Mouse (Mus musculus) gastrocnemius, postnatal 36 days (tissue): ENCODE data around the gene Uchl5. TPM values are rescaled to one million over a fixed set of nuclear protein-coding genes. Genes with fewer than 3 reads are reported as not detected.
A peak's percentile ranks its signal among the peaks of the same experiment; 100 is the strongest.

Source experiments
- DNase-seq, 2 experiments: peaks; one replicate each; pipeline ENCODE4 v3.0.0; 2022
- intact Hi-C: fragments of 180-260 bp; cut with DNase I; formaldehyde crosslinking; loops from one replicate; pipeline ENCODE4 v1.15.1; 2025
- total RNA-seq, 2 experiments: library from RNA; stranded (reverse); gene quantifications; 2 replicates each; pipeline ENCODE4 v1.2.3; 2021

Uchl5 gene
- total RNA-seq, 2 experiments from 2014 or later, result 24.8 to 25.1 TPM

- intact Hi-C loops, result loop anchor here (10.0 kb wide), 1 partner anchor 73 kb away; the partner anchor contains the start of gene Cdc73
- DNase-seq, result no peak
Observed at GRCm38 (mm10) chr1:143777558-143778218, 616 bp downstream of the Uchl5 start.

- no peak for DNase-seq
- intact Hi-C loops, result no loop called here
Observed at GRCm38 (mm10) chr1:143788584-143789227, 11.6 kb downstream of the Uchl5 start.

- intact Hi-C loops, result loop anchor here (10.0 kb wide), 2 partner anchors 391 to 571 kb away; no protein-coding TSS in a partner anchor
Observed at GRCm38 (mm10) chr1:143803537-143803936, 26.5 kb downstream of the Uchl5 start.

GRCm38 (mm10) chr1:143809062-143809461, 32.0 kb downstream of the Uchl5 start:
- DNase-seq, result no peak
- intact Hi-C loops, result loop anchor here (10.0 kb wide), 2 partner anchors 386 to 566 kb away; no protein-coding TSS in a partner anchor

More at GRCm38 (mm10) chr1:143803537-143803936, 26.5 kb downstream of the Uchl5 start:
- no peak for DNase-seq

- peak; percentile 59 to 75 for DNase-seq
- intact Hi-C loops, result loop anchor here (2.0 kb wide), 1 partner anchor 193 kb away; no protein-coding TSS in a partner anchor
Observed at GRCm38 (mm10) chr1:143813676-143814360, 36.7 kb downstream of the Uchl5 start.

GRCm38 (mm10) chr1:143820096-143820877, 43.2 kb downstream of the Uchl5 start:
- intact Hi-C loops, result no loop called here

GRCm38 (mm10) chr1:143822677-143823076, 45.6 kb downstream of the Uchl5 start:
- intact Hi-C loops, result no loop called here
- no peak for DNase-seq

More at GRCm38 (mm10) chr1:143820096-143820877, 43.2 kb downstream of the Uchl5 start:
- no peak for DNase-seq

- intact Hi-C loops, result no loop called here
- DNase-seq, result no peak
Observed at GRCm38 (mm10) chr1:143830713-143831112, 53.6 kb downstream of the Uchl5 start.

GRCm38 (mm10) chr1:143836363-143837182, 59.5 kb downstream of the Uchl5 start:
- intact Hi-C loops, result no loop called here
- DNase-seq, result no peak

- intact Hi-C loops, result no loop called here
- DNase-seq, result no peak
Observed at GRCm38 (mm10) chr1:143837681-143838080, 60.6 kb downstream of the Uchl5 start.

- intact Hi-C loops, result no loop called here
Observed at GRCm38 (mm10) chr1:143838896-143839410, 61.9 kb downstream of the Uchl5 start.

GRCm38 (mm10) chr1:143852329-143852728, 75.3 kb downstream of the Uchl5 start:
- no peak for DNase-seq
- intact Hi-C loops, result no loop called here

More at GRCm38 (mm10) chr1:143838896-143839410, 61.9 kb downstream of the Uchl5 start:
- no peak for DNase-seq

GRCm38 (mm10) chr1:143852779-143853358, 75.8 kb downstream of the Uchl5 start:
- DNase-seq, result no peak
- intact Hi-C loops, result no loop called here

- intact Hi-C loops, result no loop called here
Observed at GRCm38 (mm10) chr1:143853691-143854115, 76.6 kb downstream of the Uchl5 start.

GRCm38 (mm10) chr1:143855706-143856105, 78.6 kb downstream of the Uchl5 start:
- intact Hi-C loops, result no loop called here

More at GRCm38 (mm10) chr1:143853691-143854115, 76.6 kb downstream of the Uchl5 start:
- no peak for DNase-seq

More at GRCm38 (mm10) chr1:143855706-143856105, 78.6 kb downstream of the Uchl5 start:
- DNase-seq, result no peak
